Mouse (Mus musculus): Measurements from ENCODE around the gene Cxcl9. TPM values are rescaled to one million over a fixed set of nuclear protein-coding genes. Genes with fewer than 3 reads are reported as not detected.
A peak's percentile ranks its signal among the peaks of the same experiment; 100 is the strongest.

Cxcl9 gene
- polyA plus RNA-seq, 1 experiment from 2014 or later: not detected

GRCm38 (mm10) chr5:92331635-92332338 is 3.9 kb upstream of the Cxcl9 start, which contains the start of gene Art3:
TSS of gene Art3 (plus strand) at chr5:92331827.
- Histone ChIP-seq H3K36me3 (replicated peaks) (no peaks in the 10 kb centered on the region), H3K27ac (replicated peaks) (no peak within 1 kb of the TSS), H3K4me3 (no peak within 1 kb of the TSS), H3K27me3 (replicated peaks; ENCODE audit: low read depth, poor library complexity, severe bottlenecking) (no peaks in the 10 kb centered on the region), H3K9me3 (no peaks in the 10 kb centered on the region), H3K4me1 (no peaks in the 10 kb centered on the region)
- DNase-seq (ENCODE audit: low spot score): no peak
- WGBS: 92% methylated on average over 17 of the region's 17 CpGs

DNA sequence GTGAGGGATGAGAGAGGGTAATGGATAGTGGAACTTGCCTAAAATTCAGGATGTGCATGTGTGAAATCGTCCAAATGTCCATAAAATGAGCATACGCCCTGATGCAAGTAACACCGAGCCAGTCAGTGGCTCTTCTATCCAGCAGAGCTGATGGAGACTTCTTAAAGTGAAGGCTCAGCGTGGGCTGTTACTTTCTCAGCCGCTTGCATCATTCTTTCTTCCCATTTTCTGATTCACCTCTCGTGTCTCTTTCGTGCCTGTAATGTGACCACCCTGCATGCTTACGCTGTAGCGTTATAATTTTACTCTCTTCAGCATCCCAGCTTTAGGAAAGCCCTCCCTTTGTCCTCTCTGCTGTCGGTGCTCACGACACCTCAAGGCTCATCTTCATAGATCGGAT is 3.2 kb upstream of the Cxcl9 start:
- Histone ChIP-seq H3K27me3 (replicated peaks; ENCODE audit: low read depth, poor library complexity, severe bottlenecking) (no peaks in the 10 kb centered on the region), H3K9me3 (no peaks in the 10 kb centered on the region), H3K36me3 (replicated peaks) (no peaks in the 10 kb centered on the region), H3K27ac (replicated peaks) (no peak overlapping the region), H3K4me1 (no peaks in the 10 kb centered on the region), H3K4me3 (no peak overlapping the region)
- 89% methylated on average over 12 of the region's 12 CpGs for WGBS
- no peak for DNase-seq (ENCODE audit: low spot score)

- Histone ChIP-seq H3K27ac (replicated peaks) (no peak overlapping the region), H3K4me1 (no peaks in the 10 kb centered on the region), H3K36me3 (replicated peaks) (no peaks in the 10 kb centered on the region), H3K27me3 (replicated peaks; ENCODE audit: low read depth, poor library complexity, severe bottlenecking) (no peaks in the 10 kb centered on the region), H3K4me3 (no peak overlapping the region), H3K9me3 (no peaks in the 10 kb centered on the region)
- 87% methylated on average over 6 of the region's 6 CpGs for WGBS
- no peak for DNase-seq (ENCODE audit: low spot score)
These were observed 512 bp downstream of the Cxcl9 start for GRCm38 (mm10) chr5:92327367-92327766.

GRCm38 (mm10) chr5:92323264-92323663 is 4.6 kb downstream of the Cxcl9 start:
- no peaks in the 10 kb centered on the region for H3K4me1 ChIP-seq
- DNase-seq (ENCODE audit: low spot score): no peak
- no peaks in the 10 kb centered on the region for H3K27me3 ChIP-seq (replicated peaks; ENCODE audit: low read depth, poor library complexity, severe bottlenecking)
- H3K36me3 ChIP-seq (replicated peaks): no peaks in the 10 kb centered on the region
- WGBS: 83% methylated on average over 5 of the region's 5 CpGs
- H3K9me3 ChIP-seq: no peaks in the 10 kb centered on the region
- no peak overlapping the region for H3K27ac ChIP-seq (replicated peaks)
- no peak overlapping the region for H3K4me3 ChIP-seq

DNA sequence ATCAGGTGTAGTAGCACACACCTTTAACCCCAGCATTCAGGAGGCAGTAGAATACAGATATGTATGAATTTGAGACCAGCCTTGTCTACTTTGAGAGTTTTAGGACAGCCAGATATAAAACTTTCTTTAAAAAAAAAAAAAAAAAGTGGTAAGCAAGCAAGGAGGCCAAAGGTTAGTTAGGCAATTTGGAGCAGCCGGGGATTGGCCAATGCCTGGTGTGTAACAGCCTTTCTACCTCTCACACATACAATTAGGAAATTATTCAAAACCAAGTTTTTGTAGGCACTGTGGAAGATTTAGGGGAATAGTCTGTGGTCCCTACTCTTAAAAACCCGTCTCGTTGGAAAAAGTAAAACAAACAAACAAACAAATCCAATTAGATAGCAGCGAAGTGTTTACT is 5.3 kb downstream of the Cxcl9 start:
- Histone ChIP-seq H3K4me1 (no peaks in the 10 kb centered on the region), H3K36me3 (replicated peaks) (no peaks in the 10 kb centered on the region), H3K9me3 (no peaks in the 10 kb centered on the region), H3K27me3 (replicated peaks; ENCODE audit: low read depth, poor library complexity, severe bottlenecking) (no peaks in the 10 kb centered on the region), H3K4me3 (no peak overlapping the region), H3K27ac (replicated peaks) (no peak overlapping the region)
- WGBS: 81% methylated on average over 4 of the region's 4 CpGs
- no peak for DNase-seq (ENCODE audit: low spot score)

- Histone ChIP-seq H3K36me3 (replicated peaks) (no peaks in the 10 kb centered on the region), H3K27ac (replicated peaks) (no peak overlapping the region), H3K4me3 (no peak overlapping the region), H3K9me3 (no peaks in the 10 kb centered on the region), H3K4me1 (no peaks in the 10 kb centered on the region), H3K27me3 (replicated peaks; ENCODE audit: low read depth, poor library complexity, severe bottlenecking) (no peaks in the 10 kb centered on the region)
- 79% methylated on average over 8 of the region's 8 CpGs for WGBS
- no peak for DNase-seq (ENCODE audit: low spot score)
These were observed 6.1 kb downstream of the Cxcl9 start for GRCm38 (mm10) chr5:92321631-92322400.

DNA sequence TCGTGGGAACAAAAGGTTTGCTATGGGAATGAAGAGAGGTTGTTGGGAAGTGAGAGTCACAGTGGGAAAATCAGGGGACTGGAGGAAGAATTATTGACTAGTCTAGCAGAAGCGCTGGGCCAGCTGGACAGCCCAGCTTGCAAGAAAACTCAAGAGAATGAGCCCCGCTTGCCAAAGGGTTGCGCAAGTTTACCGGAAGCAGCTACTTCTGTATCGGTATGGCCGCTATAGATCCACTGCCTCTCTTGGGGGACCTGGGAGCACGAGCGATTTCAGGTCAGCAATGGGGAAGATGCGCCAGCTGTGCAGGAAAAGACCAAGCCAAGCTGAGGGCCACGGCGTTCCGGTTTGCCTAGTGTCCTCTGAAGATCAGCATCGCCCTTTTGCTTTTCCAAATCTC is 9.3 kb downstream of the Cxcl9 start:
- Histone ChIP-seq H3K27ac (replicated peaks) (no peak overlapping the region), H3K27me3 (replicated peaks; ENCODE audit: low read depth, poor library complexity, severe bottlenecking) (no peaks in the 10 kb centered on the region), H3K4me1 (no peaks in the 10 kb centered on the region), H3K9me3 (no peaks in the 10 kb centered on the region), H3K36me3 (replicated peaks) (no peaks in the 10 kb centered on the region), H3K4me3 (no peak overlapping the region)
- WGBS: 94% methylated on average over 14 of the region's 14 CpGs
- no peak for DNase-seq (ENCODE audit: low spot score)

GRCm38 (mm10) chr5:92318119-92318518 is 9.8 kb downstream of the Cxcl9 start:
- WGBS: 86% methylated on average over 7 of the region's 7 CpGs
- no peaks in the 10 kb centered on the region for H3K4me1 ChIP-seq
- no peak overlapping the region for H3K27ac ChIP-seq (replicated peaks)
- H3K9me3 ChIP-seq: no peaks in the 10 kb centered on the region
- H3K27me3 ChIP-seq (replicated peaks; ENCODE audit: low read depth, poor library complexity, severe bottlenecking): no peaks in the 10 kb centered on the region
- no peak for DNase-seq (ENCODE audit: low spot score)
- no peak overlapping the region for H3K4me3 ChIP-seq
- H3K36me3 ChIP-seq (replicated peaks): no peaks in the 10 kb centered on the region

DNA sequence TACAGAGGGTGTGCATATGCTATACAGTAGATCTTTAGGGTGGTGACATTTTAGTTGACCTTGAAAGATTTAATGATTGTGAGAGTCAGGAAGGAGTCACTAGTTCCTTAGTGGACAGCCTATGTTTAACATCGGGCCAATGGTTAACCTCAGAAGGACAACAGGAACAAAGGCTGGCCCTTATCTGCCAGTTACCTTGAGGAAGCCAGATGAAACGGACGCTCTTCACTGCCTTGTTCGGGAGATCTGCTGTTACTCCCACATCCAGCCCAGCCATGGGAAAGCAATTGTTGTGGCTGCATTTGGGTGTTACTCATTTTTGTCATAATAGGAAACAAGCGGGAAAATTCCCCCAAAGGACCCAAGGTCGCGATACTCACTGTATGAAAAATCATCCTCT is 14.1 kb downstream of the Cxcl9 start:
- Histone ChIP-seq H3K36me3 (replicated peaks) (no peaks in the 10 kb centered on the region), H3K27me3 (replicated peaks; ENCODE audit: low read depth, poor library complexity, severe bottlenecking) (no peaks in the 10 kb centered on the region), H3K4me3 (no peak overlapping the region), H3K9me3 (no peaks in the 10 kb centered on the region), H3K27ac (replicated peaks) (no peak overlapping the region), H3K4me1 (peaks cover 4% of the 10 kb centered on the region)
- 78% methylated on average over 7 of the region's 7 CpGs for WGBS
- no peak for DNase-seq (ENCODE audit: low spot score)

DNA sequence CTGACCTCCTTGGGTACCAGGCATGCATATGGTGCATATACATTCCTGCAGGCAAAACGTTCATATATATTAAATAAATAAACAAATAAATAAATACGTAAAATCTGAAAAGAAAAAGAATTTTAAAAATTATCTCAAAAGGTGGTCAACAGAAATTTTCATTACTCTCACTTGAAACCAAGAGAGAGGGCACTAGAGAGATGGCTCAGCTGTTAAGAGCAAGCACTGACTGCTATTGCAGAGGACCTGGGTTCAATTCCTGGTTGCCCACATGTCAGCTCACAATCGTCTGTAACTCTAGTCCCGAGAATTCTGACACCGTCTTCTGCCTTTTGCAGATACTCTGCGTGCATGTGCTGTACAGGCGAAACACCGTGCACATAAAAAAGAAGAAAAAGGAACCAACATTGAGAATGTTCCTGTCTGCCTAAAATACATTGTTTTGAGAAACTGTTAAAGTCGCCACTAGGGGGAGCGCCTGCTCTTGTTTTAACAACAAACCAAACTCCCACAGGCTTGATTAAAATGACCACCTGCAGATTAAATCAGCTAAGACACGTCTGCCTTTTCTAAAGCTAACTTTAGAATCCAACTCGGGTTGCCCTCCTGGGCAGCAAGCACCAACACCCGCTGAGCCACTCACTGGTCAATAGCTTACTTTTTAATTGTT is 15.7 kb downstream of the Cxcl9 start:
- no peak overlapping the region for H3K27ac ChIP-seq (replicated peaks)
- H3K9me3 ChIP-seq: no peaks in the 10 kb centered on the region
- peaks cover 12% of the 10 kb centered on the region for H3K4me1 ChIP-seq
- H3K27me3 ChIP-seq (replicated peaks; ENCODE audit: low read depth, poor library complexity, severe bottlenecking): no peaks in the 10 kb centered on the region
- peaks cover 7% of the 10 kb centered on the region for H3K36me3 ChIP-seq (replicated peaks)
- DNase-seq (ENCODE audit: low spot score): peak; percentile 77
- no peak overlapping the region for H3K4me3 ChIP-seq
- WGBS: 15% methylated on average over 13 of the region's 13 CpGs

DNA sequence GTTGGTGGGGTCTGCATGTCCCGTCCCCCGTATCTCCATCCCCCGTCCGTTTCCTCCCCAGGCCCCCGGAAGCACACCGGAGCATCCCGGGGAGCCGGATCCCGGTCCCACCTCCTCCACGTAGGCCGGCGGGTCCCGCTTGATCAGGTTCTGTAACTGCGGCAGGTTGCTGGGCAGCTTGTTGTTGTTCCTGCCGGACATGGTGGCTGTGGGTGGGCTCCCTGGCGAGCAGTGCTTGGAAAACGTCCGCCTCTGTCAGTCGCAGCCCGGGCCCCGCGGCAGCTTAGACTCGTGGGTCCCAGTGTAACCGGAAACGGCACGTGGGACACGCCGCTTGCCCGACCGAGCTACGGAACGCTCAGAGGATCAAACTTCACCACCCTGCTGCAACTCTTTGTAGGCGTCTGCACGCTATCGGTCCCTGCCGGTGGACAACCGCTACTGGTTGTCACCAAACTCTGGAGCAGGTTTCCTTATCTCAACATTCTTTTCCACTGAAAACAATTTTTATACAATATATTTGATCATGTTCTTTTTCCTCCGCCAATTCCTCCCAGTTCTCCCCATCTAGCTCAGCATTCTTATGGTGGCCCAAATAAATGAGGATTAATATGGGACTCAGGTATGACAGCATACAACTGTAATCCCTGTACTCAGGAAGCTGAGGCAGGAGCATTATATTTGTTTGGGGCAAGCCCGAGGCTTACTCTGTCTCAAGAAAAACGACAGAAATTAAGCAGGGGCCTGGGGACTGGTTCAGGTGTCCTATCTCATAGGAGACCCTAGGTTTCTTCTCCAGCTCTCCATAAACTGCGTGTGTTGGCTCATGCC is 18.0 kb downstream of the Cxcl9 start, which contains the start of gene Sdad1:
Gene Sdad1, minus strand, starts transcription at position 799 of the 831 bp plus-strand sequence.
- WGBS: 2% methylated on average over 41 of the region's 41 CpGs
- Histone ChIP-seq H3K36me3 (replicated peaks) (peaks cover 30% of the 10 kb centered on the region), H3K27me3 (replicated peaks; ENCODE audit: low read depth, poor library complexity, severe bottlenecking) (no peaks in the 10 kb centered on the region), H3K4me3 (peak within 1 kb of the TSS; percentile 84), H3K27ac (replicated peaks) (peak within 1 kb of the TSS; percentile 84), H3K4me1 (peaks cover 12% of the 10 kb centered on the region), H3K9me3 (no peaks in the 10 kb centered on the region)
- peak; percentile 94 for DNase-seq (ENCODE audit: low spot score)

DNA sequence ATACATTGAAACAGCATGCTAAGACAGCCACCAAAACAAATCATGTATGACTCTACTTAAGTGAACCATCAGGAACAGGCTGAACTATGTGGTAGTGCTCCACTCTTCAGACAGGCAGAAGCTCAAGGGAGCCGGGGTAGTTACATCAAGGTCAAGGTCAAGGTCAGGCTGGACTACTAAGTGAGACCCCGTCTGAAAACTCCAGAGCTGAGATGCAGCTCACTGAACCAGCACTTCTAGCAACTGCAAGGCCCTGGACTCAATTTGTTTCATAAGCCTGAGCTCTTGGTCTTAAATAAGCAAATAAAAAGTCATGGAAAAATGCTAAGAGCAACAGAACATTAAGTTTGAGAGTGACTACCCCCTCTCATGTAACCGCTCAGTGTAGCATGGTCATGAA is 23.6 kb downstream of the Cxcl9 start:
- H3K4me1 ChIP-seq: peaks cover 12% of the 10 kb centered on the region
- peaks cover 86% of the 10 kb centered on the region for H3K36me3 ChIP-seq (replicated peaks)
- WGBS: 88% methylated on average over 3 of the region's 3 CpGs
- no peak for DNase-seq (ENCODE audit: low spot score)
- H3K27me3 ChIP-seq (replicated peaks; ENCODE audit: low read depth, poor library complexity, severe bottlenecking): no peaks in the 10 kb centered on the region
- no peak overlapping the region for H3K27ac ChIP-seq (replicated peaks)
- H3K9me3 ChIP-seq: no peaks in the 10 kb centered on the region
- H3K4me3 ChIP-seq: no peak overlapping the region

All from embryonic facial prominence, embryonic 10.5 days (tissue).